Comparison of ENCODE assay signal across 8 mouse cellular contexts in the genomic region with DNA sequence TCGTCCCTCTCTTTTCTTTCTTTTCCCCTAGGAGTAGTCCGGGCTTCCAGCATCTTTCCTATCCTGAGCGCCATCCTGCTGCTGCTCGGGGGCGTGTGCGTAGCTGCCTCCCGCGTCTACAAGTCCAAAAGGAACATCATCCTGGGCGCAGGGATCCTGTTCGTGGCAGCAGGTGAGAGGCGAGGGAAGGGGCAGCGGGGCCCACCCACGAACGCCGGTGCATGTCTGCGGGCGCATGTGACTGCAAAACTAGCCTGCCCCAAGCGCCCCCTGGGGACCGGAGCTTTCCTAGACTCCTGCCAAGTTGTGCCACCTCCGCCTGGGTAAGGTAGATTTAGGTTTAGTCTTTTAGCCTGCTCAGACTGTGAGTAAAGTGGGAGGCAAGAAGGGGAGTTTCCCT. TPM values are rescaled to one million over a fixed set of nuclear protein-coding genes. Genes with fewer than 3 reads are reported as not detected.
A peak's percentile ranks its signal among the peaks of the same experiment; 100 is the strongest.
DNase-seq lines count a peak whose midpoint lies in the region; ATAC-seq lines count a peak whose summit lies in the region.

No protein-coding gene starts in this region.

- WGBS in forebrain, embryonic 11.5 days, result under 1% methylated on average over 20 of the region's 20 CpGs
- 1% methylated on average over 20 of the region's 20 CpGs for WGBS in limb, embryonic 11.5 days
- 1% methylated on average over 20 of the region's 20 CpGs for WGBS in neural tube, embryonic 15.5 days

- peak; percentile 60 for ATAC-seq in frontal cortex, adult (ENCODE audit: low TSS enrichment)
- no peak for ATAC-seq in forebrain, embryonic 11.5 days (replicated peaks; ENCODE audit: low FRiP score)
- ATAC-seq in limb, embryonic 11.5 days (ENCODE audit: insufficient number of reproducible peaks, low FRiP score, low TSS enrichment, low read depth), result no peak
- ATAC-seq in neural tube, embryonic 15.5 days (ENCODE audit: low FRiP score), result no peak

- H3K4me3 ChIP-seq in forebrain, embryonic 11.5 days (ENCODE audit: low read depth, low read length), result peak overlapping the region; percentile 32
- H3K4me3 ChIP-seq in limb, embryonic 11.5 days (ENCODE audit: low read depth, low read length), result peak overlapping the region; percentile 34
- peak overlapping the region; percentile 41 for H3K4me3 ChIP-seq in neural tube, embryonic 15.5 days (replicated peaks)

- H3K4me1 ChIP-seq in forebrain, embryonic 11.5 days (replicated peaks; ENCODE audit: control insufficient read depth, insufficient read depth, low read length), result peaks cover 2% of the 10 kb centered on the region
- H3K4me1 ChIP-seq in limb, embryonic 11.5 days (ENCODE audit: control insufficient read depth, insufficient read depth, low read length), result peaks cover 7% of the 10 kb centered on the region; the same call in 1 of the 2 replicates
- peaks cover 28% of the 10 kb centered on the region for H3K4me1 ChIP-seq in neural tube, embryonic 15.5 days

- H3K4me2 ChIP-seq in forebrain, embryonic 11.5 days (ENCODE audit: low read depth, low read length, severe bottlenecking), result peak overlapping the region; percentile 88
- peak overlapping the region; percentile 70 for H3K4me2 ChIP-seq in limb, embryonic 11.5 days (ENCODE audit: low read depth, severe bottlenecking)
- H3K4me2 ChIP-seq in neural tube, embryonic 15.5 days, result peak overlapping the region; percentile 86

- H3K36me3 ChIP-seq in forebrain, embryonic 11.5 days (ENCODE audit: control insufficient read depth, insufficient read depth, low read length), result no peaks in the 10 kb centered on the region
- H3K36me3 ChIP-seq in limb, embryonic 11.5 days (ENCODE audit: control insufficient read depth, insufficient read depth, low read length), result no peaks in the 10 kb centered on the region
- no peaks in the 10 kb centered on the region for H3K36me3 ChIP-seq in neural tube, embryonic 15.5 days

- no peaks in the 10 kb centered on the region for H3K9me3 ChIP-seq in forebrain, embryonic 11.5 days (ENCODE audit: control insufficient read depth, low read length)
- peaks cover 2% of the 10 kb centered on the region; the same call in 1 of the 2 replicates for H3K9me3 ChIP-seq in limb, embryonic 11.5 days (ENCODE audit: control insufficient read depth, low read length)
- H3K9me3 ChIP-seq in neural tube, embryonic 15.5 days (replicated peaks), result no peaks in the 10 kb centered on the region

- H3K27me3 ChIP-seq in forebrain, embryonic 11.5 days (ENCODE audit: control insufficient read depth, insufficient read depth, low read length), result peaks cover 33% of the 10 kb centered on the region
- H3K27me3 ChIP-seq in limb, embryonic 11.5 days (ENCODE audit: control insufficient read depth, insufficient read depth, low read length), result peaks cover 48% of the 10 kb centered on the region
- peaks cover 36% of the 10 kb centered on the region for H3K27me3 ChIP-seq in neural tube, embryonic 15.5 days (replicated peaks)

- H3K9ac ChIP-seq in forebrain, embryonic 11.5 days (ENCODE audit: low read length), result peak overlapping the region; percentile 57
- peak overlapping the region; percentile 40 for H3K9ac ChIP-seq in limb, embryonic 11.5 days (ENCODE audit: low read length)
- H3K9ac ChIP-seq in neural tube, embryonic 15.5 days (replicated peaks), result peak overlapping the region; percentile 23

- no peak overlapping the region for H3K27ac ChIP-seq in forebrain, embryonic 11.5 days (ENCODE audit: low read depth, low read length)
- H3K27ac ChIP-seq in limb, embryonic 11.5 days (replicated peaks; ENCODE audit: low read depth, low read length), result no peak overlapping the region
- no peak overlapping the region for H3K27ac ChIP-seq in neural tube, embryonic 15.5 days (replicated peaks)

- DNase-seq in frontal cortex, postnatal 14 days (ENCODE audit: low spot score in 2 of 2), result no peak
- DNase-seq in thymus, postnatal 14 days, result peak; percentile 76
- no peak for DNase-seq in thymus, postnatal 0 days (ENCODE audit: low spot score)
- DNase-seq in forebrain, embryonic 11.5 days (ENCODE audit: low spot score), result peak; percentile 81
- DNase-seq in limb, embryonic 11.5 days (ENCODE audit: low spot score), result peak; percentile 74
- DNase-seq in gastrocnemius, postnatal 10 days, result no peak

RNA-seq across cellular contexts. Expression of a gene that starts 12.0 kb away (rescaled TPM):
- 0.13 and 0.26 TPM in 2 replicates for polyA plus RNA-seq in thymus, postnatal 0 days (2015; fragmentation: Nextera tagmentation; extraction: Ambion mirVana)
- polyA plus RNA-seq in forebrain, embryonic 11.5 days (2014; fragmentation: Nextera tagmentation; extraction: Ambion mirVana), result 0.40 and 0.44 TPM in 2 replicates
- polyA plus RNA-seq in limb, embryonic 11.5 days (2014; fragmentation: Nextera tagmentation; extraction: Ambion mirVana), result 0.25 and 0.52 TPM in 2 replicates
- polyA plus RNA-seq in neural tube, embryonic 15.5 days (2015; fragmentation: Nextera tagmentation; extraction: Ambion mirVana), result 0.43 and 0.97 TPM in 2 replicates
- total RNA-seq in gastrocnemius, postnatal 10 days (2021), result 10 to 100 TPM; 80.3 to 88.7 TPM

RNA-seq across cellular contexts. Expression of a gene that starts 21.6 kb away (rescaled TPM):
- polyA plus RNA-seq in thymus, postnatal 0 days (2015; fragmentation: Nextera tagmentation; extraction: Ambion mirVana), result 0.35 and 0.73 TPM in 2 replicates
- 7.9 and 9.3 TPM in 2 replicates for polyA plus RNA-seq in forebrain, embryonic 11.5 days (2014; fragmentation: Nextera tagmentation; extraction: Ambion mirVana)
- 6.8 and 7.0 TPM in 2 replicates for polyA plus RNA-seq in limb, embryonic 11.5 days (2014; fragmentation: Nextera tagmentation; extraction: Ambion mirVana)
- polyA plus RNA-seq in neural tube, embryonic 15.5 days (2015; fragmentation: Nextera tagmentation; extraction: Ambion mirVana), result 11.0 and 11.2 TPM in 2 replicates
- total RNA-seq in gastrocnemius, postnatal 10 days (2021), result under 1 TPM in 1 of 2 experiments, not detected in 1; 0.43 TPM

Comparison
In these comparisons a context has a peak if more than half of its experiments do, and no peak if none do; other contexts are left out.
1. DNase-seq: peak in thymus, postnatal 14 days (single experiment), forebrain, embryonic 11.5 days (single experiment) and limb, embryonic 11.5 days (single experiment); none in frontal cortex, postnatal 14 days (0 of 2), thymus, postnatal 0 days (single experiment) and gastrocnemius, postnatal 10 days (single experiment).
2. Peak in every context shown above with its lines, with median percentiles within 50 percentile points of each other: H3K4me2 ChIP-seq, H3K4me3 ChIP-seq and H3K9ac ChIP-seq.